Mouse (Mus musculus) MEL (cell line): ENCODE data around the gene Scnn1a.

ENCODE experiments used
- CTCF ChIP-seq, 3 experiments: IDR thresholded peaks in 2 of 3; conservative IDR thresholded peaks in 1 of 3; 2 replicates each; pipeline ENCODE4 v1.5.1; 2011 to 2012; ENCODE audit warnings: low read length in 3 of 3, low read depth in 2 of 3, mild to moderate bottlenecking in 2 of 3, improper control_type of control experiment in 1 of 3, inconsistent platforms in 1 of 3, mixed read lengths in 1 of 3, moderate library complexity in 1 of 3; ENCODE audit not compliant: control insufficient read depth in 1 of 3, insufficient read depth in 1 of 3, poor library complexity in 1 of 3, severe bottlenecking in 1 of 3
- E2F4 ChIP-seq: IDR thresholded peaks from 2 replicates; pipeline ENCODE4 v1.6.1; 2011; ENCODE audit warnings: low read depth, low read length, improper control_type of control experiment, borderline replicate concordance
- EP300 ChIP-seq, 2 experiments: IDR thresholded peaks; 2 replicates each; pipeline ENCODE4 v1.6.1; 2011; ENCODE audit warnings: improper control_type of control experiment in 2 of 2, low read length in 2 of 2, low read depth in 1 of 2, mild to moderate bottlenecking in 1 of 2
- HCFC1 ChIP-seq: IDR thresholded peaks from 2 replicates; pipeline ENCODE4 v1.6.1; 2012; ENCODE audit warnings: low read depth, mild to moderate bottlenecking, inconsistent platforms, low read length, improper control_type of control experiment, moderate library complexity
- MAFK ChIP-seq: IDR thresholded peaks from 2 replicates; pipeline ENCODE4 v1.6.1; 2011; ENCODE audit warnings: low read depth, mild to moderate bottlenecking, low read length, improper control_type of control experiment, borderline replicate concordance
- MEF2A ChIP-seq: IDR thresholded peaks from 2 replicates; pipeline ENCODE4 v1.6.1; 2014; ENCODE audit warnings: low read depth, mild to moderate bottlenecking, inconsistent platforms, low read length, improper control_type of control experiment; ENCODE audit not compliant: poor library complexity, insufficient replicate concordance, severe bottlenecking; ENCODE audit errors: extremely low read depth
- POLR2A ChIP-seq, 2 experiments: IDR thresholded peaks; 2 replicates each; pipeline ENCODE4 v1.6.1; 2011 to 2012; ENCODE audit warnings: low read length in 2 of 2, mild to moderate bottlenecking in 2 of 2, control low read depth in 1 of 2, improper control_type of control experiment in 1 of 2, low read depth in 1 of 2, moderate library complexity in 1 of 2; ENCODE audit not compliant: control insufficient read depth in 1 of 2, insufficient read depth in 1 of 2, poor library complexity in 1 of 2
- SIN3A ChIP-seq: IDR thresholded peaks from 2 replicates; pipeline ENCODE4 v1.6.1; 2012; ENCODE audit warnings: low read length, improper control_type of control experiment, inconsistent platforms
- TAL1 ChIP-seq: IDR thresholded peaks from 2 replicates; pipeline ENCODE4 v1.6.1; 2012; ENCODE audit warnings: mild to moderate bottlenecking, inconsistent platforms, low read length, moderate library complexity, mixed read lengths
- UBTF ChIP-seq: IDR thresholded peaks from 2 replicates; pipeline ENCODE4 v1.6.1; 2012; ENCODE audit warnings: low read depth, mild to moderate bottlenecking, inconsistent platforms, low read length, improper control_type of control experiment, moderate library complexity, borderline replicate concordance; ENCODE audit not compliant: insufficient read depth
- USF2 ChIP-seq, 2 experiments: IDR thresholded peaks; 2 replicates each; pipeline ENCODE4 v1.6.1; 2011 to 2012; ENCODE audit warnings: improper control_type of control experiment in 2 of 2, low read length in 2 of 2, borderline replicate concordance in 1 of 2, inconsistent platforms in 1 of 2, low read depth in 1 of 2, mild to moderate bottlenecking in 1 of 2; ENCODE audit not compliant: insufficient read depth in 1 of 2
- ZNF384 ChIP-seq: IDR thresholded peaks from 2 replicates; pipeline ENCODE4 v1.6.1; 2012; ENCODE audit warnings: low read depth, mild to moderate bottlenecking, inconsistent platforms, low read length, improper control_type of control experiment

- no peak for TF ChIP-seq E2F4
- no peak for TF ChIP-seq MAFK
- no peak for TF ChIP-seq MEF2A
- TF ChIP-seq UBTF = no peak
- no peak for TF ChIP-seq POLR2A (IDR thresholded peaks at IDR 0.05; ENCODE audit: control insufficient read depth in 1 of 2, insufficient read depth in 1 of 2, low read depth in 1 of 2, low read length in 2 of 2, poor library complexity in 1 of 2)
- no peak for TF ChIP-seq CTCF (IDR thresholded peaks at IDR 0.05 in 2 of 3, conservative IDR thresholded peaks at IDR 0.05 in 1 of 3; ENCODE audit: control insufficient read depth in 1 of 3, insufficient read depth in 1 of 3, low read depth in 2 of 3, low read length in 3 of 3, poor library complexity in 1 of 3, severe bottlenecking in 1 of 3)
- no peak for TF ChIP-seq SIN3A
- no peak for TF ChIP-seq EP300 (IDR thresholded peaks at IDR 0.05; ENCODE audit: low read depth in 1 of 2, low read length in 2 of 2)
- no peak for TF ChIP-seq USF2 (IDR thresholded peaks at IDR 0.05; ENCODE audit: borderline replicate concordance in 1 of 2, insufficient read depth in 1 of 2, low read depth in 1 of 2, low read length in 2 of 2)
- TF ChIP-seq ZNF384 = no peak
- TF ChIP-seq TAL1 = no peak
- no peak for TF ChIP-seq HCFC1
Measured at GRCm38 (mm10) chr6:125363451-125364242, 43.2 kb downstream of the Scnn1a start.
